Mouse (Mus musculus) midbrain, embryonic 15.5 days (tissue): Measurements from ENCODE around the gene Upf1. TPM values are rescaled to one million over a fixed set of nuclear protein-coding genes. Genes with fewer than 3 reads are reported as not detected.

ENCODE experiments used
- ATAC-seq: fragments of 200-750 bp; cut with Nextera tagmentation; replicated peaks from 2 replicates; pipeline ENCODE4 v1.8.0; 2017; ENCODE audit warnings: moderate TSS enrichment
- H3K27ac ChIP-seq: fragments of 300-500 bp; sonication (generic); 2 replicates; pipeline ENCODE4 v1.5.1; 2015; ENCODE audit warnings: mild to moderate bottlenecking, inconsistent platforms
- H3K27me3 ChIP-seq: fragments of 300-500 bp; sonication (generic); replicated peaks from 2 replicates; pipeline ENCODE4 v1.6.1; 2015; ENCODE audit warnings: inconsistent platforms
- H3K36me3 ChIP-seq: fragments of 300-500 bp; sonication (generic); replicated peaks from 2 replicates; pipeline ENCODE4 v1.6.1; 2015; ENCODE audit warnings: inconsistent platforms
- H3K4me1 ChIP-seq: fragments of 300-500 bp; sonication (generic); 2 replicates; pipeline ENCODE4 v1.6.1; 2015; ENCODE audit warnings: inconsistent platforms
- H3K4me2 ChIP-seq: fragments of 300-500 bp; sonication (generic); 2 replicates; pipeline ENCODE4 v1.6.1; 2015; ENCODE audit warnings: inconsistent platforms, mild to moderate bottlenecking, moderate library complexity
- H3K4me3 ChIP-seq: fragments of 300-500 bp; sonication (generic); 2 replicates; pipeline ENCODE4 v1.5.1; 2015; ENCODE audit warnings: mild to moderate bottlenecking, inconsistent platforms
- H3K9ac ChIP-seq: fragments of 300-500 bp; sonication (generic); 2 replicates; pipeline ENCODE4 v1.6.1; 2015; ENCODE audit warnings: mild to moderate bottlenecking, inconsistent platforms
- H3K9me3 ChIP-seq: fragments of 300-500 bp; sonication (generic); 2 replicates; pipeline ENCODE4 v1.6.1; 2016; ENCODE audit warnings: inconsistent platforms
- WGBS: fragments of 180-500 bp; shearing (Covaris S2); methylation state at CpG from one replicate; pipeline ENCODE4 v1.1.7; 2015; ENCODE audit warnings: mixed read lengths; 5-methylcytosine and 5-hydroxymethylcytosine counted together
- polyA plus RNA-seq: library from polyadenylated mRNA; unstranded; fragments of >200 nt; fragmentation: Nextera tagmentation; extraction: Ambion mirVana; gene quantifications from 2 replicates; pipeline ENCODE4 v1.2.1, GENCODE M21; 2015

Upf1 gene
- polyA plus RNA-seq, 1 experiment from 2014 or later: 15.1 TPM

- H3K27me3 ChIP-seq: peaks cover 83% of the 10 kb centered on the region
- H3K4me2 ChIP-seq: no peak overlapping the region
- H3K9me3 ChIP-seq: no peaks in the 10 kb centered on the region
- no peak overlapping the region for H3K27ac ChIP-seq
- H3K9ac ChIP-seq: no peak overlapping the region
- H3K4me1 ChIP-seq: peaks cover 20% of the 10 kb centered on the region
- no peak for ATAC-seq
- no peaks in the 10 kb centered on the region for H3K36me3 ChIP-seq
- H3K4me3 ChIP-seq: peak overlapping the region; percentile 30; the same call in 1 of the 2 replicates
- WGBS: 7% methylated on average over 35 of the region's 35 CpGs
These were observed 22.3 kb upstream of the Upf1 start for GRCm38 (mm10) chr8:70375212-70375859.

- Histone ChIP-seq H3K9me3 (no peaks in the 10 kb centered on the region), H3K36me3 (no peaks in the 10 kb centered on the region), H3K27ac (no peak overlapping the region), H3K4me2 (peak overlapping the region; percentile 48), H3K4me3 (peak overlapping the region; percentile 30), H3K27me3 (peaks cover 80% of the 10 kb centered on the region), H3K4me1 (peaks cover 20% of the 10 kb centered on the region), H3K9ac (no peak overlapping the region)
- ATAC-seq: peak; percentile 61
- under 1% methylated on average over 53 of the region's 53 CpGs for WGBS
These were observed 21.3 kb upstream of the Upf1 start for GRCm38 (mm10) chr8:70374318-70374927.

- Histone ChIP-seq H3K27me3 (peaks cover 72% of the 10 kb centered on the region), H3K9me3 (no peaks in the 10 kb centered on the region), H3K27ac (no peak within 1 kb of the TSS), H3K4me3 (peak within 1 kb of the TSS; percentile 30), H3K4me2 (peak within 1 kb of the TSS; percentile 48), H3K4me1 (peaks cover 20% of the 10 kb centered on the region), H3K9ac (no peak within 1 kb of the TSS), H3K36me3 (no peaks in the 10 kb centered on the region)
- WGBS: 2% methylated on average over 47 of the region's 47 CpGs
- ATAC-seq: peak; percentile 7; the same call in 1 of the 2 replicates
These were observed 20.6 kb upstream of the Upf1 start, which contains the start of gene Comp for GRCm38 (mm10) chr8:70373397-70374317. TSS of gene Comp (plus strand) at chr8:70373558.

DNA sequence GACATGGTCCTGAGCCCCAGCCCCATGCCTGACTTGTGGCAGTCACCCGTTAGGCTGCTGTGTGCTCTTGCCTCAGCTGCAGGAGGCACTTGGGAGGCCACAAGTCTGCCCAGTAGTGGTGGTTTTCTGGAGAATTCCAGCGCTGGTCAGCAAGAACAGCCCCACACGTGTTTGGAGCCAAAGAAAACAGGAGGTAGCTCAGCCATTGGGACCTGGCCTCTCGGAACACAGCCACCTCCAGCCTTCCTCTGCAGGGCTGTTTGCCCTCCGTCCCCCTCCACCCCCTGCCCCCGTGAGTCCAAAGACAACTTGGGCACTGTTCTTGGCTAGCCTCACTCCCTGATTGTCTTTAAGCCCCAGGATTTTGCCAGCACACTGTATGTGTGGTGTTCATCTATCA, 18.9 kb upstream of the Upf1 start:
- Histone ChIP-seq H3K9ac (no peak overlapping the region), H3K4me1 (peaks cover 20% of the 10 kb centered on the region), H3K27me3 (peaks cover 56% of the 10 kb centered on the region), H3K9me3 (no peaks in the 10 kb centered on the region), H3K4me3 (no peak overlapping the region), H3K4me2 (no peak overlapping the region), H3K27ac (no peak overlapping the region), H3K36me3 (no peaks in the 10 kb centered on the region)
- no peak for ATAC-seq
- 28% methylated on average over 6 of the region's 6 CpGs for WGBS

DNA sequence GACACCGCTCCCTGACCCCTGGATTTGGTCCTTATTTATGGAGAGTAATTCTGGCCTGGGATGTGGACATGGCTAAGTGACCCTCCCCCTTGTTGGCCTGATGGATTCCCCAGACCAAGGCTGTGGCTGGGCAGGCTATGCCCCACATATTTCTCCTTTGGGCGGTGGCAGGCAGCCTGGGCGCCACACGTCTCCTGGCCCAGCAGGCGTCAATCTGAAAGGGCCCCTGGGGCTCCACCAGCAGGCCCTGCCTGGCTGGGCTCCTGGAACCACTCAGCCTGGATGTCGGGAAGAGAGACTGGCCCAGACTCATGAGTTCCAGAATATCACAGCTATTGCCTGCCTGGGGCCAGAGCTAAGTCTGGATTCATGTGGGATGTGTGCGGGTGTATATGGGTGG, 17.4 kb upstream of the Upf1 start:
- WGBS: 73% methylated on average over 7 of the region's 7 CpGs

DNA sequence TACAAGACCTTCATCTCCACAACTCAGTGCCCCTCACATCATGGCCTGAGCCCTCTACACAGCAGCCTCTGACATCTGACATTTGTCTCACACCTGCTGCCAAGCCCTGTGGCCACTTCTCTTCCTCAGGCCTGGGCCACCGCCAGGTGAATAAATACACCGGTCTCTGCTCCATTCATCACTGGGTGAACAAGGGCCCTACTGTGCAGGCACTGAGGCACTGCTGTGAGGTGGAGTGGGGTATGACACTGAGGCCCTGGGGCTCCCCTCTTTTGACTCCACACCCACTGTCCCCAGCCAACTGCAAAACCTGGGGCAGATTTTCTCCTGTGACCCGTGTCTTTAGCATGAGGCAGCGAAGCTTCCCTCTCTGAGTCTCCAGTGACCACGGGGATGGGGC, 13.5 kb upstream of the Upf1 start:
- Histone ChIP-seq H3K9me3 (no peaks in the 10 kb centered on the region), H3K9ac (no peak overlapping the region), H3K4me1 (no peaks in the 10 kb centered on the region), H3K27ac (no peak overlapping the region), H3K4me3 (no peak overlapping the region), H3K36me3 (no peaks in the 10 kb centered on the region), H3K27me3 (peaks cover 2% of the 10 kb centered on the region), H3K4me2 (no peak overlapping the region)
- 69% methylated on average over 5 of the region's 5 CpGs for WGBS
- no peak for ATAC-seq

More for the DNA sequence above, 17.4 kb upstream of the Upf1 start:
- H3K9ac ChIP-seq: no peak overlapping the region
- no peak overlapping the region for H3K4me3 ChIP-seq
- no peak for ATAC-seq
- H3K27ac ChIP-seq: no peak overlapping the region
- peaks cover 16% of the 10 kb centered on the region for H3K4me1 ChIP-seq
- H3K27me3 ChIP-seq: peaks cover 41% of the 10 kb centered on the region
- H3K9me3 ChIP-seq: no peaks in the 10 kb centered on the region
- H3K4me2 ChIP-seq: no peak overlapping the region
- no peaks in the 10 kb centered on the region for H3K36me3 ChIP-seq

GRCm38 (mm10) chr8:70364066-70364465, 11.0 kb upstream of the Upf1 start:
- Histone ChIP-seq H3K4me1 (no peaks in the 10 kb centered on the region), H3K36me3 (no peaks in the 10 kb centered on the region), H3K27ac (no peak overlapping the region), H3K27me3 (no peaks in the 10 kb centered on the region), H3K9me3 (no peaks in the 10 kb centered on the region), H3K9ac (no peak overlapping the region), H3K4me2 (no peak overlapping the region), H3K4me3 (no peak overlapping the region)
- 20% methylated on average over 5 of the region's 5 CpGs for WGBS
- no peak for ATAC-seq

DNA sequence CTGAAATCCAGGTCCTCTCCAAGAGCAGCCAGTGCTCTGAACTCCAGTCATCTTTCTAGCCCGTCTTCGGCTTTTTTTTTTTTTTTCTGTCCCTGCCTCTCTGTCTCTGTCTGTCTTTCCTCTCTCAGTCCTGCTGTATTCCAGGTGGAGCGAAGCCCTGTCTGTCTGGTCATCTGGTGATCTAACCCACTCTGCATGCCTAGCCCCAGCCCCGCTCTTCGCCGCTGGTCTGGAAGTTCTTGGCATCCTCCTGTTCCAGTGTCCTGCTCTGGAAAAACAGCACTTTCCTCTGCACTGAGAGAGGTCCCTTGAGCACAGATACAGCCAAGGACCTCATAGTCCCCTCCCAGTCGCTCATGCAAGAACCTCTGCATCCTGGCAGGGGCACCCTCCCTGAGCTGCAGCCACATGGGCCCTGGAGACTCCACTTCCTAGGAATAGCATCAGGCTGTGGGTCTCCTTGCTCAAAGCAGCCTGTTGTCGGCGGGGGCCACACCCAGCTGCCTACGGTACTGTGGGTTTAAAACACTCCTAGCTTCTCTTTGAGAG, 8.5 kb upstream of the Upf1 start:
- no peaks in the 10 kb centered on the region for H3K4me1 ChIP-seq
- H3K4me2 ChIP-seq: no peak overlapping the region
- 77% methylated on average over 10 of the region's 10 CpGs for WGBS
- no peaks in the 10 kb centered on the region for H3K9me3 ChIP-seq
- no peaks in the 10 kb centered on the region for H3K27me3 ChIP-seq
- no peaks in the 10 kb centered on the region for H3K36me3 ChIP-seq
- no peak overlapping the region for H3K27ac ChIP-seq
- ATAC-seq: no peak
- H3K4me3 ChIP-seq: no peak overlapping the region
- no peak overlapping the region for H3K9ac ChIP-seq

- Histone ChIP-seq H3K9me3 (no peaks in the 10 kb centered on the region), H3K27ac (no peak overlapping the region), H3K27me3 (no peaks in the 10 kb centered on the region), H3K36me3 (no peaks in the 10 kb centered on the region), H3K4me3 (no peak overlapping the region), H3K9ac (no peak overlapping the region), H3K4me1 (no peaks in the 10 kb centered on the region), H3K4me2 (no peak overlapping the region)
- 44% methylated on average over 4 of the region's 4 CpGs for WGBS
- ATAC-seq: no peak
These were observed 7.7 kb upstream of the Upf1 start for GRCm38 (mm10) chr8:70360769-70361168.

DNA sequence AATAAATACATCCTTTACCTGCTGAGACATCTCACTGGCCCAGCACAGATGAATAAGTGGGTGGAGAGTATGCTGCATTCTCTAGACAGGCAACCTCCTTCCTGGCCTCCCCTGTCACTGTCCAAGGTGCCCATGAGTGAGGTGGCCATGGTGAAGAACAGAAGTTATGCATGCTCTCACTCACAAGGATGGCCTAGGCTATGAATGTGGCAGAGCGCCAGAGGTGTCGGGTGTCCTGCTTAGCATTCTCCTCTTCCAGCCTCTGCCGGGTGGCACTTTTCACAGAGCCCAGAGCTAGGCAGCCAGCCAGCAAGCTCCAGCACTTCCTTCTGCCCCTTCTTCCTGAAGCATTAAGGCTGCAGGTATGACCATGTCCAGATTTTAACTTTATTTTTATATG, 6.3 kb upstream of the Upf1 start:
- Histone ChIP-seq H3K9me3 (no peaks in the 10 kb centered on the region), H3K4me3 (no peak overlapping the region), H3K9ac (no peak overlapping the region), H3K27me3 (no peaks in the 10 kb centered on the region), H3K4me2 (no peak overlapping the region), H3K27ac (no peak overlapping the region), H3K4me1 (no peaks in the 10 kb centered on the region), H3K36me3 (no peaks in the 10 kb centered on the region)
- 40% methylated on average over 3 of the region's 3 CpGs for WGBS
- no peak for ATAC-seq

- no peak for ATAC-seq
- H3K9me3 ChIP-seq: no peaks in the 10 kb centered on the region
- H3K4me2 ChIP-seq: no peak overlapping the region
- H3K36me3 ChIP-seq: no peaks in the 10 kb centered on the region
- H3K27me3 ChIP-seq: no peaks in the 10 kb centered on the region
- no peak overlapping the region for H3K9ac ChIP-seq
- no peak overlapping the region for H3K27ac ChIP-seq
- H3K4me1 ChIP-seq: peaks cover 22% of the 10 kb centered on the region
- WGBS: 86% methylated on average over 1 of the region's 1 CpGs
- H3K4me3 ChIP-seq: no peak overlapping the region
These were observed 3.0 kb upstream of the Upf1 start for GRCm38 (mm10) chr8:70356111-70356510.

GRCm38 (mm10) chr8:70354004-70354403, 926 bp upstream of the Upf1 start:
- ATAC-seq: no peak
- peak overlapping the region; percentile 96 for H3K4me3 ChIP-seq
- H3K4me1 ChIP-seq: peaks cover 43% of the 10 kb centered on the region
- peak overlapping the region; percentile 85 for H3K27ac ChIP-seq
- no peaks in the 10 kb centered on the region for H3K36me3 ChIP-seq
- H3K27me3 ChIP-seq: no peaks in the 10 kb centered on the region
- H3K9me3 ChIP-seq: no peaks in the 10 kb centered on the region
- H3K4me2 ChIP-seq: peak overlapping the region; percentile 97
- peak overlapping the region; percentile 55; the same call in 1 of the 2 replicates for H3K9ac ChIP-seq
- 62% methylated on average over 4 of the region's 4 CpGs for WGBS
